Mouse (Mus musculus): ENCODE data around the gene Gm7694.

DNA sequence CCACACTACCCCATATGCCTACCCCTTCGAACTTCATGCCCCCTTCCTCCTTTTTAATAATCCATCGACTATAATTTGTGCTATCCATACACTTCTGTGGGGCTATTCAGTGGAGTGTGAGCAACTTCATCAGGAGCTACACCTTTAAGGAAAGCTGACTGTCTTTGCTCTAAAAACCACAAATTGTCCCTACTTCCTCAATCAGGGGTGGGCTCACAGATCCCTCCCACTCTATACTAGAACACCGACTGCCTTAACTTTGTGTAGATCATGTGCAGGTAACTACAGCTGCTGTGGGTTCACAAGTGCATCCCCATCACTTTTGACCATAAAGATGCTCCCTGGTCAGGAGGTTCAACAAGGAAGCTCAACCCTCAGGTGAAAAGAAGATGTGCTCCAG is 33.8 kb upstream of the Gm7694 start:
- TF ChIP-seq CTCF (conservative IDR thresholded peaks at IDR 0.05; ENCODE audit: low read length) (no peak), POU5F1 (IDR thresholded peaks at IDR 0.05; ENCODE audit: borderline replicate concordance, low read length) (no peak), NANOG (IDR thresholded peaks at IDR 0.05; ENCODE audit: borderline replicate concordance, low read length) (no peak)
